Mouse (Mus musculus) heart, adult 11 months (tissue): ENCODE measurements around the gene Cytip.

ENCODE experiments used
- DNase-seq: peaks from one replicate; pipeline ENCODE4 v3.0.0; 2022

Gene Cytip

DNA sequence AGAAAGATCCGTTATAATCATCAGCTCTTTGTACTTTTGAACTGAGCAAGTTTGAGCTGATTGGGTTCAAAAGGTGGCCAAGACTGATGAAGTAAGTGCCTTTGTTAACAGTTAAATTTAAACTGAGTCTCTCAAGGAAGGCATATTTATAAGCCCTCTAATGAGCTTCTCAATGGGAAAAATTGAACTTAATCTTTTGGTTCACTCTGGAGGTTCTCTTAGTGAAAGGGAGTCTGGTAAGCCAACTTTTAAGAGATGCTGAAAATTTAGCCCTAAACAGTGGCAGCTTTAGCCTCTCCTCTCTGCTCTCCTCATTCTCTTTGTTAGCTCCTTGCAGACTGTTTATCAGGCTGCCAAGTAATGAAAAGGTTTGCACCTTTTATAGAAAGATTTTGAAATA, 100.5 kb downstream of the Cytip start:
- DNase-seq: no peak

DNA sequence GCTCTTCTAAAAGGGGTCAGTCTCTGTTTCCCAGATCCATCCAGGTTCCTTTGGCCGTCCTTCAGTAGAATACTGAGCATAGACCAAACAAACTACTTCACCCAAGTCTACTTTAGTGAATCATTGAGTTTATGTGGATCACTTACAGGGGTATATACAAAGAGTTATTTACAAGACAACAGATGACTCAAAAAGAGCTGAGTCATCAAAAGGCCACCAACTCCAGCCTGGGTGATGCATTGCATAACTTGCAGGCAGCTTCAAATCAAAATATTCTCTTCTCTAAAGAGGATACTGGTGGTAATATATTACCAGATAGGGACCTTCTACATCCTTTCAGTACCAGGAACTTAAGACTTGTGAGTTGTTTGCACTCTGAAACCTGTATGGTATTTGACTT, 108.9 kb downstream of the Cytip start:
- no peak for DNase-seq

DNA sequence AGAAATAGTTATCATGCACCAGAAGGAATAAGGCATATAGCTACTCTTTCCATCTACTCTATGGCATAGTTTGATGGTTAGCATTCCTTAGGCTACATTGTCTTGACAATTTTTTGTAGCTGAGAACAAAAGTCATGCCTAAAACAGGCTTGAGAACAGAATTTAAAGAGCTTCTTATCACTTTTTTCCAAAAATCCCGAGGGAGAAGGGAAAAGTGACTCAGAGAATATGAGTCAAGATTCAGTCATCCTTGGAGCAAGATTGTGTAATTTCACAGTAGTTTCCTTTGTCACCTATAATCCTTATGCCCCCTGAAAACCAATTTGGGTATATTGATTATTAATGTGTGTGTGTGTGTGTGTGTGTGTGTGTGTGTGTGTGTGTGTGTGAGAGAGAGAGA, 115.5 kb downstream of the Cytip start:
- DNase-seq: no peak
